Mouse (Mus musculus): ENCODE results near the gene U2surp.

The U2surp gene

GRCm38 (mm10) chr9:95511472-95512330 lies at the start of gene U2surp:
TSS of gene U2surp (minus strand) at chr9:95511996.
- DNase-seq (ENCODE audit: low spot score) = peak; percentile 83

DNA sequence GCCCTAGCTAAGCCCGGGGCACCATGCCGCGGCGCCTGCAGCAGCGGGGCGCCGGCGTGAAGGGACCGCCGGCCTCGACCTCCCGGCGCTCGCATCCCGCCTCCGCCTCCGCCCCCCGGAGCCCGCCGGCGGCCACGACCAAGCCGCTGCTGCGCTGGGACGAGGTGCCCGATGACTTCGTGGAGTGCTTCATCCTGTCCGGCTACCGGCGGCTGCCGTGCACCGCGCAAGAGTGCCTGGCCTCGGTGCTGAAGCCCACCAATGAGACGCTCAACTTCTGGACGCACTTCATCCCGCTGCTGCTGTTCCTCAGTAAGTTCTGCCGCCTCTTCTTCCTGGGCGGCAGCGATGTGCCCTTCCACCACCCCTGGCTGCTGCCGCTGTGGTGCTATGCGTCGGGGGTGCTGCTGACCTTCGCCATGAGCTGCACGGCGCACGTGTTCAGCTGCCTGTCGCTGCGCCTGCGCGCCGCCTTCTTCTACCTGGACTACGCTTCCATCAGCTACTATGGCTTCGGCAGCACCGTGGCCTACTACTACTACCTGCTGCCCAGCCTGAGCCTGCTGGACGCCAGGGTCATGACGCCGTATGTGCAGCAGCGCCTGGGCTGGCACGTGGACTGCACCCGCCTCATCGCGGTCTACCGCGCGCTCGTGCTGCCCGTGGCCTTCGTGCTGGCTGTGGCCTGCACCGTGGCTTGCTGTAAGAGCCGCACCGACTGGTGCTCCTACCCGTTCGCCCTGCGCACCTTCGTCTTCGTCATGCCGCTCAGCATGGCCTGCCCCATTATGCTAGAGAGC lies 48.3 kb upstream of the U2surp start:
- no peak for DNase-seq (ENCODE audit: low spot score)

DNA sequence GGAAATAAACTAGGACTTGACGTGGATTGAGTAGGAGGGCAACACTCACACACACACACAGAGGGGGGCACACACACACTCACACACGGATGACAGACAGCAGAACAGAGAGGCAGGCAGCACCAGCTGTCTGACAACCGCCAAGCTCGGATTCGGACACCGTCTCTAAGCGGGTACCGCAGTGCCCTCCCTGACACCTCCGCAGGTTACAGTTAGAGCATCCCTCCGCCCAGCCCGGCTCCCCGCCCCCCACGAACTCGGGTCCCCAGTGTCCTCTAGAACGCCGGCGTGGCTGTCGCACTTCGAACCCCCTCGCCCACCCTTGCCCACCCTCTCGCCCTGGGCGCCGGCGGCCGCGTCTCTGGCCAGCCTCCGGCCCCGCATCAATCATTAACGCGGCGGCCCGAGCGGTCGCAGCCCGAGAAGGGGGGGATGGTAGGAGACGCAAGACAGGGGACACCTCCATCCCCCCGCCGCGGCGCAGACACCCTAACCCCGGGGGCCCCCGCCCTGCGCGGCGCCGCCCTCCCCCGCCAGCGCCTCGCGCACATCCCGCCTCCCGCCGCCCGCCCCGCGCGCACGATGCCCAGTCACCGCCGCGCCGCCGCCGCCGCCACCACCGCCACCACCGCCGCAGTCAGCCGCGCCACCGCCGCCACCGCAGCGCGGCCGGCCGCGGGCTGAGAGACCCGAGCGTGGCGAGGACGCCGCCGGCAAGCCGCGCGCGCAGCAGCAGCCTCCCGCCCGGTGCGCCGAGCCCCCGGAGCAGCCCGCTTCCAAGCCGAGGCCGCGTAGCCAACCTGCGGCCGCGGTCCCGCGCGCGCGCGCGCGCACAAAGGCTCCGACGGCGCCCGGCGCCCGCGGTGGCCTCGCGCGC lies 47.5 kb upstream of the U2surp start, which contains the start of gene Paqr9:
TSS of gene Paqr9 (plus strand) at position 599 of the 877 bp plus-strand sequence.
- no peak for DNase-seq (ENCODE audit: low spot score)

GRCm38 (mm10) chr9:95558726-95559058 lies 46.9 kb upstream of the U2surp start:
- DNase-seq (ENCODE audit: low spot score) = no peak

DNA sequence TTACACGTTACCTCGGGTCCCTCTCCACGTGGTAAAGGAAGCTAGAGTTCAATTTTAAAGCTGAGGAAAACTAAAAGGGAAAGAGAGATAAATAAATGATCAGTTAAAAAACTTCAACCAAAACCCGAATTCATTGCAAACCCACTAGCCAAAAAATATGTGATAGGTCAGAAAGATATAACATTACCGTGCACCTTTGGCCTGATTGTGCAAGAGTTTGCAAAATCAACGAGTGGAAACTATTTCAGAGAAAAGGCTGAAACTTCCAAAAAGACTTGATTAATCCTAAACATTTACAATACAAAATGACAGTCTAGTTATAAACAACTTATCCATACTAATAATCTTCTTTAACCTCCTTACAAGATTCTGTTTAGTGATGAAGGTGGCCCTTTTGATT lies 45.9 kb upstream of the U2surp start:
- DNase-seq (ENCODE audit: low spot score) = no peak

- no peak for DNase-seq (ENCODE audit: low spot score)
These were observed 44.3 kb upstream of the U2surp start for GRCm38 (mm10) chr9:95556067-95556512.

- DNase-seq (ENCODE audit: low spot score) = no peak
These were observed 43.5 kb upstream of the U2surp start for GRCm38 (mm10) chr9:95555233-95555740.

GRCm38 (mm10) chr9:95554231-95555221 lies 42.7 kb upstream of the U2surp start:
- no peak for DNase-seq (ENCODE audit: low spot score)

GRCm38 (mm10) chr9:95552175-95552705 lies 40.4 kb upstream of the U2surp start:
- no peak for DNase-seq (ENCODE audit: low spot score)

DNA sequence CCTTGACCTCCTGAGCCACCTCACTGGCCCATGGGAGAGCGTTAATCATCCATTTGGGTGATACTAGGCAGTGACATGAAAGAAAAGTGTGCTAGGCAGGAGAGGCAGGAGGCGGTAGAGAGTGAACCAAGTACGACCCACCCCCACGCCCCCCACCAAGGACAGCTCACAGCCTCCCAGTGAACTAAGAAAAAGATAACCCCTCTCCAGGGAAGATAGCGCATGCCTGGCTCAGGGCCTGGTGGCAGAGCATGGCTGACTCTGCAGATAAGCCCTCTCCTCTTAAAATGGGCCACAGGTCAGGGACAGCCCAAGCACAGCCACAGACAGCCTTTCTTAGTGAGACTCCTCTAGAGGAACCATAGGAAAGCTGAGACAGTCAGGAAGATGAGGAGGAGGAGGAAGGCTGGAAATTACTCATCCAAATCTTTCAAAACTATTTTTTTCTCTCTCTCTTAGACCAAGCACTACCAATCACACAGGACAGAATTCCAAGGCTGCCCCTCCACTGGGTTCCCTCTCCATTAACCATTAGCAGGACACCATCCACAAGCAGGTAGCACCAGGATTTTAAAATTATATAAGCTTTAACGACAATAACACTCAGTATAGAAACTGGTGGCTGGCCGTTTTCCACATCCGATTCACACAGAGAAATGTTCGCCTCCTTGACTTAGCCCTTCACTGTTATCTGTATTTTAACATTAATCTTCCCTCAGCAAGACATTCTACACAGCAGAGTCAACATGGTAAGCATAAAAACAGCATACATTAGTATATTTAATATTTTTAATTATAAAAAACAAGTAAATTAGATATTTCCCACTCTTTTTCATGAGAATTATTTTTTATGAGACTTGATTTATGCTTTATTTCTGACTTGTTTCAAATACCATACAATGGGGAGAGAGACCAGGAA lies 39.3 kb upstream of the U2surp start:
- DNase-seq (ENCODE audit: low spot score) = no peak

GRCm38 (mm10) chr9:95549626-95550411 lies 38.0 kb upstream of the U2surp start:
- DNase-seq (ENCODE audit: low spot score) = no peak

GRCm38 (mm10) chr9:95546679-95547078 lies 34.9 kb upstream of the U2surp start:
- no peak for DNase-seq (ENCODE audit: low spot score)

GRCm38 (mm10) chr9:95544598-95544997 lies 32.8 kb upstream of the U2surp start:
- no peak for DNase-seq (ENCODE audit: low spot score)

- DNase-seq (ENCODE audit: low spot score) = no peak
These were observed 30.7 kb upstream of the U2surp start for GRCm38 (mm10) chr9:95542475-95542874.

GRCm38 (mm10) chr9:95541650-95542432 lies 30.0 kb upstream of the U2surp start:
- DNase-seq (ENCODE audit: low spot score) = no peak

DNA sequence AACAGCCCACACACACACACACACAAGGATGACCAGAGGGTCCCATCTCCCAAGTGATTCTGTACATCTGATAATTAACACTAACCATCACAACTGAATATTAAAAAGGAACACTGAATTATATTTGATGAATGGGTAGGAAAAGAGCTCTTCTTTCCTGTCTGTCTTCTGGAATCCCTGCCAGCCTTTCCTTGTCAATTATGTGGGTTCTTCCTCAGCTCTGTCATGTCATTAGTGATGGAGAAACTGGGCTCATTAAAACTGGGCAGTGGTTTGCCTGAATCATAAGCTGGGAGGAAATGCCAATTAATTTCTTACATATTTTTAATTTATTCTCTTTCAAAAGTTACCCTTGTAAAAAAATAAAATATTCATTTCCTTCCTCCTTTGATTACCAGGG lies 29.4 kb upstream of the U2surp start:
- no peak for DNase-seq (ENCODE audit: low spot score)

- DNase-seq (ENCODE audit: low spot score) = no peak
These were observed 28.7 kb upstream of the U2surp start for GRCm38 (mm10) chr9:95540487-95540886.
